Mouse (Mus musculus) T-cell, adult 2 months (primary cell): ENCODE results near the gene Bcl11b.

Source experiments
- DNase-seq: peaks from one replicate; pipeline ENCODE4 v3.0.0; 2022; ENCODE audit warnings: low spot score

Bcl11b gene

DNA sequence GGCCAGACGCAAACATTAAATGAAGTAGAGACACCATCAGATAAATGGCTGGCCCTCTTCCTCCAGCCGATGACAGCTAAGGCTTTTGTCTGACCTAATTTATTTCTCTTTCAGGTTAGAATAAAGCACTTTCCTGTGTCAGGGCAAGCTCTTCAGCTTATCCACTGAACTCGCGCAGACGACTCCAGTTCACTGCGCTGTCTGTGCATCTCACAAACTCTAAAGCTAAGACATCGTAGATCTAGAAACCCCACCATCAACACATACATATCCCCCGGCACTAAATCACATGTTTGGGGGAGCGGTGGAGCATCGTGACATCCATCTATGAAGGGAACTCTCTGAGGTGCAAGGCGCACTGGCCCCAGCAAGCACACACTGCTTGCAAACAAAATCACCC lies 5.5 kb downstream of the Bcl11b start:
- DNase-seq, result no peak

DNA sequence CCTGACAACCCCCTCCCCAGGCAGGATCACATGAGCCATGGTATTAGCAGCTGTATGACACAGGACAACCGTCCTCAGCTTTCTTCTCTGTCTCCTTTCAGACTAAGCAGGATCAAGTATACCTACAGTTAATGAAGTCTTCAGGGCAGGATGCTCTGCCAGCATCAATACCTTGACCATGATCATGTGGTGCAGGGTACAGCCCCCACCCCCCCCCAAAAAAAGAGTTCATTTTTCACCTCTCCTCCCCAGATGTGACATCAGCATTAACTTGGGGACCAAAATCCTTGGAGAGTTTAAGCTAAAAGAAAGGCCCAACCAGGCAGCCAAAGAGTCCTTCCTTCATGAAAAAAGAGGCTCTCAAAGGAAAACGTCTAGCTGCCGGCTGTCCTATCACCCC lies 6.2 kb downstream of the Bcl11b start:
- no peak for DNase-seq

DNA sequence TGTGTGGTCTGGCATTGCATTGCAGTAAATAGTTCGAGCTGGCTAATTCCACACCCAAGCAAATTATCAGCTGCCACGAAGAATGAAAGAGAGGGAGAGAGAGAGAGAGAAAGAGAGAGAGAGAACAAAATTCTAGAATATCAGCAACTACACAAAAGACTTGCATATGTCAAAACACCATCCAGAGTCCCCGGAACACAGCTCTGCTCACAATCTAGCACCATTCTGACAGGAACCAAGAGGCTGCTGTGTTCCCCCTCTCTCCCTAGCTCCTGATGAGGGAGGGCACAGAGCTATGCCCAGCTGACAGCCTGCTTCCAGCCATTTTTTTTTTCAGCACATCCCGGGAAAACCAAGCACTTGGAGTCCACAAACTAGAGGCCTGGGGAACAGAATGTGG lies 6.6 kb downstream of the Bcl11b start:
- DNase-seq, result no peak

DNA sequence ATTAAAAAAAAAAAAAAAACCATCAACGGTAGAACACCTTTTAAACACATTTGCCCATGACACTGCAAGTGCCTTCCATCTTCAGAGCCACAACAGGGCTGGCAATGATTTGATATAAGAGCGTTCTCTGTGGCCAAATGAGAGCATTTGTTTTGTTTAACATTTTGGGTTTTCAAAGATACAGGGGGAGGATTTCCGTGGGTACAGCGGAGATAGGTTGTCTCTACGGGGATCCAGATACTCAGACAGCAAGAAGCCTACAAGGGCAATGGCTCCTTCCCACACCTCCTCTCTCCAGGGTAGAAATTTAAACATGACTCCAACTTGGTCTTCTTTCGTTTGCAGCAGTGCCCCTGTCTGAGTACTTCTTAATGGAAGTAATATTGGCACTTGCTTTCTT lies 7.2 kb downstream of the Bcl11b start:
- peak; percentile 66 for DNase-seq

DNA sequence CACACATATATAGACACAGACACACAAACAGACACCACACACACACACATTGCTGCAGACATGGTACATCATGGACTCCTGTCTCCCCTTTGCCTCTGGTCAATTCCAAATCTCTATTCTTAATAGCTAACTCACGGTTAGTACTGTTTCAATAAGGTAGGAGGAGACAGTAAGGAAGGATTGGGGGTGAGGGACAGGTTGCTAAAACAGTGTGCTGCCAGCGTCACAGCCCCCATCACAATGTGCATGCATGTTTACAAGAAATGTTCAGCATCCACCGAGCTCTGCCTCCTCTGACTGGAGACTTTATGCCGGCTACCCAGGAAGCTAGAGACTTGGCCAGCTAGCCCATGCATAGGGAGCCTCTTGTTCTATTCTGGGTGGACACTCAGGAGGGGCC lies 9.0 kb downstream of the Bcl11b start:
- DNase-seq, result no peak

DNA sequence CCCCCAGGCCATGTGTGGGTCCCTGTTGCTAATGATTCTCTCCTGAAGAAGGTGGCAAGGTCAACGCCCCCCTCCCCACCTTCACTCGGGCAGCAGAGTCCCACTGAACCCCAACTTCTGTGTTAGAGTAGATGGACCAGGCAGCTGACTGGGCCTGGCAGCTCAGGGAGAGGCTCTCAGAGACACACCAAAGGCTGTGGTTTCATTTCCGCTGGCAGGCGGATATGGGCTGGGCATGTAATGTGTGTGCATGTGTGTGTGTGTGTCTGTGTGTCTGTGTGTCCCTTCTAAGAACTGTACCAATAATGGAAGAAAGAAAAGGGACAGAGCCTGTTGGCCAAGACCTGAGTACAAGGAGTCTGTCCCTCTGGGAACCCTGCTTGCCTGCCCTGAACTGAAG lies 10.4 kb downstream of the Bcl11b start:
- peak; percentile 92 for DNase-seq

DNA sequence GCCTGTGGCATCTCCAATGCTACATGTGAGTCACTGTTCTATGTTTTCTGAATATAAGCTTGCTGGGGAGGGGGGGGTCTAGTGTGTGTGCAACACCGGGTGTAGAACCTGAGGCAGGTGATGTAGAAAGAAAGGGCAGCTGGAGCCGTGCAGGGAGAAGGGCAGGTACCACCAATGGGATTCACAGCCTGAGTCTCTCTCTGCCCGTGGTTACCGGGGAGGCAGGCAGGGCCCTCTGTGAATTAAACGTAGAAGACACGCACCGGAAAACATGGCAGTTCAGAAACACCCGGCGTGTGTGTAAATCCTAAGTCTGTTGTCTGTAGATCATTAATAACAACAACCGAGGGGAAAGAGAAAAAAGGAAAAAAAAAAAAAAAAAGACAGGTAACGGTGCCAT lies 12.2 kb downstream of the Bcl11b start:
- DNase-seq, result peak; percentile 54

DNA sequence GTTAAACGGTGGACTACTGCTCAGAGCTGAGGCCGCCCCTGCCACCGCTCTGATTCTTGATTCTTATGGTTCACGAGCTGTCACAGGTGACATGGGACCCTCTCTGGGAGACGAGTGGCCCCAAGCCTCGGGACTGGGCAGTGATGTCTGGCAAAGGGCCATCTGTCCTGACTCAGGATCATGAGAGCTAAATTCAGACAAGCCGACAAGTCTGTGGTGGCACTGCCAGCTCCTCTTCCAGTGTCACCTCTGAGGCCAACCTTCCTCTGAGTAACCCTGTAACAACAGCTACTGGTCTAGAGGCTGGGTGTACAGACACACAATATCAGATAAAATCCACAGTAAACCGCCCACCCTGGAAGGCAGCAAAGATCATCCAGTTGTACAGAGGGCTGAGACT lies 20.2 kb downstream of the Bcl11b start:
- DNase-seq, result no peak

DNA sequence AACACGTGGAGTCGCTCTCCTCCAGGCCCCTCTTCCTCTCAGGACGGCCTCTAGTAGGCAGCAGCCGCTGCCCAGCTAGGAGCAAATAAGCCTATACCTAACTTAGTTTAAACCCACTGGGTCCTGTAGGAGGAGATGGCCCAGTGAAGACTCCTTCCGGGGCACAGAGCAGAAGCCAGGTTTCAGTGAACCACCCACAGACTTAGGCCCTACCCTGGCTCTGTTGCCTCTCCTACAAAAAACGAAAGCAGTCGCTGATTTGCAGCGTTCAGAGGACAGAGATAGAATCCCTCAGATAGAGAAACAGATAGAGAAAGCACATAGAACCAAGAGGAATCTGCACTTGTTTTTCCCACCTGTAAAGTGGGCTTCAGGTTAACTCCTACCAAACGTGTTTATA lies 21.1 kb downstream of the Bcl11b start:
- peak; percentile 68 for DNase-seq

DNA sequence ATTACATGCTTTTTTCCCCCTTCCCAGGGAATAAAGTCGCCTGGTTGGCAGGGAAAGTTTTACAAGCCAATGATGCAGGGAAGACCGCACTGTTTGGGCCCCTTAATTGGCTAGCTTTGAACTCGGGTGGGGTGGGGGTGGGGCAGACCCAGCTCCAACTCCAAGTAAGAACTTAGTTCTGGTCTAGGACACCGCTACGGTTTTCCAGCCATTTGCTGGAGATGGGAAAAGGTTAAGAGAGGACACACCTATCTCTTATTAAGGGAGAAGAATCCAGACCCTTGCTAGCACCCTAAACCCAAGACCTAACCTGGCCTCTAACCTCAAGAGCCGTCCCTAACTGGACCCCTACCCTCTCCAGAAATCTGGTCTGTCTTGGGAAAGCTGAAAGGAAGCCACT lies 22.2 kb downstream of the Bcl11b start:
- DNase-seq, result no peak

DNA sequence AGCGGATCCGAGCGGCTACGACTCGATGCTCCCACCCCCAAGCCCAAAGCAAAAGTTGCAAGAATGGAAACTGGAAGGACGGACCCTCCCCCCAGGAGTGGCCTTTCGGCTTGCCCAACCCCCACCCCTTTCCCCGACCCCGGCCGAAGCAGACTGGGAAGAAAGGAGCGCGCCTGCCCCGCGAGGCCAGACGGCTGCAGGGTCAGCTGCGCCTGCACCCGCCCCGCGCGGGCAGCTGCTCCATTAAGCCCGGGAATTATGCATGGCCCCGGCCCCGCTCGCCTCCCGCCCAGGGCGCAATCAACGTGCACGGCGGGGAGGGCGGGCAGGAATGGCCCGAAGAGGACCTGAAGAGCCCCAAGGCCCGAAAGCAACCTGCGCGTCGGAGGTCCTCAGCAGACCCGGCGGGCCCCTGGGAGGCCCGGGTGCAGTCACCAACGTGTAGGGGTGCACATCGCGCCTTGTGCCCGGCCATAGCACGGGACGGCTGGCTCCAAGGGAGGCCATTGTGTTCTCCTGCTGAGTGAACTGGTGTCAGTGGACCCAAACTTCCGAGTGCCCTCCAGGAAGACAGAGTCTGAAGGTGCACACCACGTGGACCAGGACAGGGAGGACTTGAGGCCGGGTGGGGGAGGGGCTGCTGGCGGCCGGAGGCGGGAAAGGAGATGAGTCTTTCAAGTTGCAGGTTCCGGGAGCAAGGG lies 23.0 kb downstream of the Bcl11b start:
- no peak for DNase-seq

DNA sequence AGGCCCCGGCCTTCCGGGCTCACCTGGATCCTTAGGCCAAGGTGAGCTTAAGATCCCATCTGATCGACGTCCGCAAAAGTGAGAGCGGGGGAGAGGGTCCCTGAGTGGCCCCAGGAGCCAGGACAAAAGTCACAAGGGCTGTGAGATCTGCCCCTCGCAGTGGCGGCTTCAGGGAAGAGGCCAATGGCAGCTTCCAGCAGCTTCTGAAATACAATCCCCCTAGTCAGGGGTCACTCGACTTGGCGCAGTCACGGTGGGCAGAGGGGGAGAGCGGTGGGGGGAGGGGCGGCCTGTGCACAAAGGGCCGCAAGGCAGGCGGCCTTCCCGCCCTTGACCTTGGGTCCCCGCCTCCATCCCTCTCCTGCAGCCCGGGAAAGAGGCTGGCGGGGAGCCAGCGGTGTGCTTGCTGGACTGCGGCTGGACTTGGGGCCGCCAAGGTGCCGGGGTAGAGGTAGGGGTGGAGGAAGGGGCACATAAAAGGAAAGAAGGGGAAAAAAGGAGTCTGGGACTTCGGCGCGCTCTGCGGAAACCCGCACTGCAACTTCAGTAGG lies 23.6 kb downstream of the Bcl11b start:
- DNase-seq, result no peak

DNA sequence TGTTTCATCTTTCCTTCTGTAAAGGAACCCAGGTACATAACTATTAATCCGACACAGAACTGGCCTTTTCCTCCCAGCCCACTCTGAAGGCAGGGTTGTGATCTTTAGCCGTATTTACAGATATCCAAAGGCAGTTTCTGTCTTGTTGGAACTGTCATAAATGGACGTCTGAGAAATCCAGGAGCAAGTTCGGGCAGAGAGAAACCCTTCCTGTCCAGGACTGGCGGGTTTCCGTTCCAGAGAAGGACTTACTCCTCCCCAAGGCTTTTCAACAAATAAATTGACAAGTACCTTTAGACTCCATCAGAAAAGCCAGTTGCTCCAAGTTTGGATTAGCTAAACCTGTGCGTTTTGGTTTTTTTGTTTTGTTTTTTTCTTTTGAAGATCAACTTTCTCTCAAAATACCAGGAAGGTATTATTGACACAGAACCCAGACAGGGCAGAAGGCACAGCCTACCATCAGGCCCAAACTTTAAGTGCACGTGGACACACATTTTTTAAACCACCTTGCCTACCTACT lies 24.6 kb downstream of the Bcl11b start:
- DNase-seq, result no peak

DNA sequence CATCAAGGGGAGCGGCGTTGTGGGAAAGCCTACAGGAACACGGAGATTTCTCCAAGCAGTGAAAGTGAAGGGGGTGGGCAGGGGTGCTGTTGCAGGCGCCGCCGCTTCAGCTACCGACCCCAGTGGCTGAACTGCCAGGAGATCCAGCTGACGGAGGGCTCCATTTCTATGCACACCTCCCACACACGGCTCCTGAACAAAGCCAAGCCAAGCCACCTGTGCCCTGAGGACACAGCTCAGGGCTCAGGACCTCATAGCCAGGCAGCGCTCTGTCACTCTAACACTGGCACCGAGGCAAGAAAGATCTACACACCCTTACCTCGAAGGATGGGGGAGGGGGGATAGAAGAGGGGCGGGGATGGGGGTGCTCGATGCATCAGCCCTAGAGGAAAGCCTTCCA lies 25.3 kb downstream of the Bcl11b start:
- peak; percentile 58 for DNase-seq

DNA sequence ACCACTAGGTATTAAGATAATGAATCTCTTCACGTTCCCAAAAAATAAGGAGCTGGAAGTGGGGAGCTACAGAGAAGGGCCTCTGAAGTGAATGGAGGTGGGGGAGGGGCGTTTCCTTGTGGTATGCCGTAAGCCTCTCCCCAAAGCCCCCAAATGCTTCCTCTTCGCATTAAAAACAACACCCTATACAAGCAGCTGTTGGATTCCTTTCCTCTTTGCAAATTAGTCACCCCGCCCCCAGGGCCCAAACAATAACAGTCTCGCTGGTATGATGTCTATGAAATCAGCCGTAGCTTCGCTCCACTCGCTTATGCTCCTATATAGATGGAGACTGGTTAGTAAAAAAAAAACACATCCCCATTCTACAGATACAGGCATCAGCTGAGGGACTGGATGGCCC lies 25.9 kb downstream of the Bcl11b start:
- peak; percentile 73 for DNase-seq

DNA sequence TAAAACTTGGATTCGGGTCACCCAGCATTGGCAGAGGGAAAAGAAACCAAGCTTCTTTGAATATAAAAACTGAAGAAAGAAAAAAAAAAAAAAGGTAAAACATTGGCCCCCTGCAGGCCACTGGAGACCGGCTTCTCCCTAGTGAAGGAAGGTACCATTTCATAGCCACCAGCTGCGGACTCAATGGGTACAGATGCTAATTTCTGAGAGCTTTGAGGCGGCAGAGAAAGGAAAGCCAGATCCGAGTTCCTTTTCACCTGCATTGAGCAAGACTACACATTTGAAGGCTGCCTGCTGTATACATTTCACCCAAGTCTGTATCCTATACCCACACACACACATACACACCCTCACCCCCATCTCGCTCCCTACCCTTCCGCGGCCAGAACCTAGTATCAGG lies 26.3 kb downstream of the Bcl11b start:
- DNase-seq, result no peak

DNA sequence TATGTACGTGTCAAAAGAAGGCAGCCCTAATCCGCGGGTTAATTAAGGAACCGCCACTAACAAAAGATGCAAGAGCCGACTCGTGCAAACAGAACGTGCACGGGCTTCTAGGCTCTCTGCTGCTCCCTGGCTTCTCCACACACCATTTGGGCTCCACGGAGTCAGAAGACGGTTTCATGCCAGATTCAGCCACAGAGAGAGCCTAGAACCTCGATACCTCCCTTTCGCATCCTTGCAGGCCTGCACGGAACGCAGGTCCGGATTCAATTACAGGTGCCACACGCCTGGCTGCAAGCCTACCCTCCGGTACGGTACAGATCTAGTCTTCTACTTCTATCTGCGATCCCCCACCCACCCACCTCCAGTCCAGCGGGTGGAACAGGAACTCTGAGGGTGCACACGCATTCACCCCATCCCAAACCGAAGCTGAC lies 26.8 kb downstream of the Bcl11b start:
- peak; percentile 49 for DNase-seq

DNA sequence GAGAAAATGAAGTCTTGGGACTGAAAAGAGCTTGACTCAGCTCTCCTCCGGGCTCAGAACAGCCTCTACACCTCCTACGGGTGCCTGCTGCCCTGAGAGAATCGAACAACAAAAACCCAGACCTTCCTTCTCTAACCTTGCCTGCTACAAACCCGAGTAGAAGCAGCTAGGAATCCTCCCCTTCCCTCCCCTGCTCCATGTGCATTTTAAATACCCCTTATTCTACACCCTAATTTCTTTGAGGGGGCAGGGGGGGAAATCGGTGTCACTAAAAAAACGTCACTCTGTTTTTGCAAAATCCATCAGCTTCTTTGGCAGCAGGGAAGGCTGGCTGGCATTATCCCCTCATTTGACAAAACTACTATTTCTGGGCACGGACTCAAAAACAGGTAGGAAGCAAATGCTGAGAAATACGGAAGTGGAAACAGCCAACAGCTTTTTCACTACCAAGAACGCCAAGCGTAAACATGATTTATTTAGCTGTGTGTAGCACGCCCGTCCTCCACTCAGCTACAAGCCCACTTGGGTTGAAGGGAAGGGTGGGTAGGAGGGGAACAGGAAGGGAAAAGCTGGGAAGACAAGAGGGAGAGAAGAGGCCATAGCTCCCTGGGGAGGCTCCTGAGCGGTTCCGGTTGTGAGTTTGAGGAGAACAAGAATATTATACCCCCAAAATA lies 27.4 kb downstream of the Bcl11b start:
- DNase-seq, result no peak

DNA sequence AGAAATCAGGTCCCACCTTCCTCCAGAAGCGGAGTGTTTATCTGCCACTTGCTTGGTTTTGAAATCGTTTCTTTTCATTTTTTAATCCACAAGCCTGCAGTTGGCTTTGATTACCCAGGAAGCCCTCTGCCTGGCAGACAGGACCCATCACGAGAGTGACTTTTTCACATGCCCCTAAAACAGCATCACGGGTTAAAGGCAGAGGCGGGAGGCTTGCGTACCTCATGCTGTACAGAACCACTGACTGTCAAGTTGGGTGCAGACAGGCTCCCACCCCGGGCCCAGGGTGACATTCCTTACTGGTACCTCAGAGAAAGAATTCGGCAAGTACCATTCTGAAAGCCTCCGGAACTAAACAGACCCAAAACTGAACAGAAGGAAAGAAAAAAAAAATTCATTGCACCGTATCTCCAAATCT lies 27.9 kb downstream of the Bcl11b start:
- DNase-seq, result peak; percentile 63

DNA sequence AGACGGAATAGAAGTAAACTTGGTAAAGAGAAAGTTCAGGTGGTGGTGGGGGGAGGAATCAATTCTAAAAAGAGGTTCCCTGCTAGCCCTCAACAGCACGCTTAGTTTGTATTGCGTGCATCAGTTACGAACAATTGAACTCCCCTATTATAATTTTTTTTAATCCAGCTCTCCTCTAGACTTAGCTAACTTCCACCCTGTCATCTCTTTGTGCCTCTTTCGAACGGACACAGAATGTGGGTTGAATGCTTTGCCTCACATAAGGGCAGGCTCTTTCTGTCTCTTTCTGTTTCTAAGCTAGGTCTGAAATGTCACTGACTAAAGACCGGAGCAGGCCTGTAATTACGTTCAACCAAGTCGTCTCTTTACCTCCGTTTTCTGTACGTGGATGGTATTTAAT lies 28.9 kb downstream of the Bcl11b start:
- DNase-seq, result peak; percentile 56

DNA sequence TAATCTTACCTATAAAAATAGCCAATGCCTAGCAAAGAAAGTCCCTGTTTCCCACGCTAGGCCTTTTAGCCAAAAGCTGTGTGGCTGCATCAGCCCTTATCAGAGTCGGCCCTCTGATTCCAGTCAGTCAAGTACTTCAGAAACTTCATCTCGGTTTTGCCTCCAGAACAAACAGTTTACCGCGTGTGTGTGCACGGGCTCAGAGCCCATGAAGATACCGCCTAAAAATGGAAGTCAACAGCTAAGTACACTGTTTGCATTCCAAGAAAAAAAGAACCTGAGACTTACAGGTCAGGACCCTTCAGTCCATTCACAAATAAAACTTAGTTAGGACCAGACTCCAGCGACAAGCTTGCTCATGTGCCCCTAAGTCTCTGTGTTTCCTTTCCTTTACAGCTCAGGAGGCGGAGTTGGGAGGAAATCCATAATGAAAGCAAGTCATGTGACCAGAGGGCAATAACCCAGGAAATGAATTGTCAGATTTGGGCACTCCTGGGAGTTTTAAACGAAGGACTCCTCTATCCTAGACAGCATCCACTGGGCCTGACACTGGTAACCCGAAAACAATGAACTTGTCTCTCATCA lies 29.8 kb downstream of the Bcl11b start:
- DNase-seq, result no peak

DNA sequence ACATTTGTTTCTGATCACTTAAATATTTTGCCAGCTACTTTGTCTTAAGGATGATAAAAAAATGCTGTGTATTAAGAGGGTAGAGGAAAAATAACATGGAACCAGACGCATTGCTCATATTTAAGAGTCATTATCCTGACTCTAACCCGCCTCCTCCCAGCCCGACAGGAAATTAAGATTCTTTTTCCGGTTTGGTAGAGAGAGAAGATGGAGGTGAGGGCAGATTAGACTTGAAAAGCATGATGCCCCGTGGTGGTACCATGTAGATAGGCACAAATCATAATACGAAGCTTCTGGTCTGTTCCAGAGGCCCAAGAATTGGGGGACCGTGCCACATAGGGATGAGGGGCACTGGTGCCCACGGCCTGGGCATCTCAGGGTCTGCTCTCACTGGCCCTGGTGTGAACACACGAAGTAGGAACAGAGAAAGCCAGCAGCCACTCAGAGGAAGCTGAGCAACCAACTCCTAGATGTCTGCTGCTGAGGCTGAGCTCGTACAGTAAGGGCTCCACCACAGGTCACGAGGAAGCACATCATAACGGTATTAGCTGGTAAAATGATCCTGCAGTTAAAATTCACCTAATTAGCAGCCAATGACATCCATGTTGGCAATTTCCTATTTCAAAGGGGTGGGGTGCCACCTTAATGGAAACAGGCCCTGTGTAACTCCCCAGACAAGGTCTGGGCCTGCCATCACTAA lies 32.2 kb downstream of the Bcl11b start:
- peak; percentile 65 for DNase-seq
